Mouse (Mus musculus): ENCODE data around the gene Mical2. TPM values are rescaled to one million over a fixed set of nuclear protein-coding genes. Genes with fewer than 3 reads are reported as not detected.

Gene Mical2
- polyA plus RNA-seq, 1 experiment from 2014 or later = 2.5 TPM

DNA sequence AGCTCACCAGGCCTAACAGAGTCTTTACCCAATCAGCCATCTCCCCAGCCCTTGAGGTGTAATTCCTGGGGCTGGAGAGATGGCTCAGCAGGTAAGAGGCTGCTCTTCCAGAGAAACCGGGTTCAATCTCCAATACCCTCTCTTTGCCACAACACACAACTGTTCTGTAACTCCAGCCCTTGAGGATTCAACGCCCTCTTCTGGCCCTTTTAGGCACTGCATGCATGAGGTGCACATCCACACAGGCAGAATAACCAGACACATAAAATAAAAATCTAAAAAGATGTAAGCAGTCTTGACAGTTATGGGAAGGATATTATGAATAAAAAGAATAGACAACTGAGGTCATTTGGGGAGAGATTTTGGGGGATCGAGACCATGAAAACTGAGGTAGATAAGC is 9.8 kb upstream of the Mical2 start:
- H3K9me3 ChIP-seq (replicated peaks; ENCODE audit: control insufficient read depth, low read length) = no peaks in the 10 kb centered on the region
- no peak overlapping the region for H3K4me3 ChIP-seq (ENCODE audit: low read depth, low read length)
- 78% methylated on average over 3 of the region's 3 CpGs for WGBS
- no peaks in the 10 kb centered on the region for H3K36me3 ChIP-seq (replicated peaks; ENCODE audit: control insufficient read depth, insufficient read depth, low read depth, low read length)
- H3K27ac ChIP-seq (replicated peaks; ENCODE audit: low read depth, low read length) = no peak overlapping the region
- DNase-seq (ENCODE audit: low spot score) (no peak), ATAC-seq (replicated peaks; ENCODE audit: insufficient number of reproducible peaks, low FRiP score, low TSS enrichment, low read depth) (no peak)
- no peaks in the 10 kb centered on the region for H3K4me1 ChIP-seq (ENCODE audit: control insufficient read depth, insufficient read depth, low read length)
- H3K27me3 ChIP-seq (ENCODE audit: control insufficient read depth, insufficient read depth, low read length) = no peaks in the 10 kb centered on the region
- H3K9ac ChIP-seq (replicated peaks; ENCODE audit: low read length) = no peak overlapping the region
- no peak overlapping the region for H3K4me2 ChIP-seq (ENCODE audit: low read depth, low read length)

GRCm38 (mm10) chr7:112216720-112217119 is 8.9 kb upstream of the Mical2 start:
- 64% methylated on average over 5 of the region's 5 CpGs for WGBS
- no peaks in the 10 kb centered on the region for H3K9me3 ChIP-seq (replicated peaks; ENCODE audit: control insufficient read depth, low read length)
- H3K36me3 ChIP-seq (replicated peaks; ENCODE audit: control insufficient read depth, insufficient read depth, low read depth, low read length) = no peaks in the 10 kb centered on the region
- H3K4me1 ChIP-seq (ENCODE audit: control insufficient read depth, insufficient read depth, low read length) = no peaks in the 10 kb centered on the region
- no peak overlapping the region for H3K27ac ChIP-seq (replicated peaks; ENCODE audit: low read depth, low read length)
- H3K9ac ChIP-seq (replicated peaks; ENCODE audit: low read length) = no peak overlapping the region
- ATAC-seq (replicated peaks; ENCODE audit: insufficient number of reproducible peaks, low FRiP score, low TSS enrichment, low read depth) (no peak), DNase-seq (ENCODE audit: low spot score) (no peak)
- no peak overlapping the region for H3K4me3 ChIP-seq (ENCODE audit: low read depth, low read length)
- H3K27me3 ChIP-seq (ENCODE audit: control insufficient read depth, insufficient read depth, low read length) = no peaks in the 10 kb centered on the region
- no peak overlapping the region for H3K4me2 ChIP-seq (ENCODE audit: low read depth, low read length)

- Histone ChIP-seq H3K36me3 (replicated peaks; ENCODE audit: control insufficient read depth, insufficient read depth, low read depth, low read length) (no peaks in the 10 kb centered on the region), H3K27ac (replicated peaks; ENCODE audit: low read depth, low read length) (no peak overlapping the region), H3K27me3 (ENCODE audit: control insufficient read depth, insufficient read depth, low read length) (no peaks in the 10 kb centered on the region), H3K4me1 (ENCODE audit: control insufficient read depth, insufficient read depth, low read length) (no peaks in the 10 kb centered on the region), H3K9me3 (replicated peaks; ENCODE audit: control insufficient read depth, low read length) (no peaks in the 10 kb centered on the region), H3K4me2 (ENCODE audit: low read depth, low read length) (no peak overlapping the region), H3K9ac (replicated peaks; ENCODE audit: low read length) (no peak overlapping the region), H3K4me3 (ENCODE audit: low read depth, low read length) (no peak overlapping the region)
- 40% methylated on average over 6 of the region's 6 CpGs for WGBS
- DNase-seq (ENCODE audit: low spot score) = no peak
- no peak for ATAC-seq (replicated peaks; ENCODE audit: insufficient number of reproducible peaks, low FRiP score, low TSS enrichment, low read depth)
Observed at GRCm38 (mm10) chr7:112217208-112217607, 8.4 kb upstream of the Mical2 start.

DNA sequence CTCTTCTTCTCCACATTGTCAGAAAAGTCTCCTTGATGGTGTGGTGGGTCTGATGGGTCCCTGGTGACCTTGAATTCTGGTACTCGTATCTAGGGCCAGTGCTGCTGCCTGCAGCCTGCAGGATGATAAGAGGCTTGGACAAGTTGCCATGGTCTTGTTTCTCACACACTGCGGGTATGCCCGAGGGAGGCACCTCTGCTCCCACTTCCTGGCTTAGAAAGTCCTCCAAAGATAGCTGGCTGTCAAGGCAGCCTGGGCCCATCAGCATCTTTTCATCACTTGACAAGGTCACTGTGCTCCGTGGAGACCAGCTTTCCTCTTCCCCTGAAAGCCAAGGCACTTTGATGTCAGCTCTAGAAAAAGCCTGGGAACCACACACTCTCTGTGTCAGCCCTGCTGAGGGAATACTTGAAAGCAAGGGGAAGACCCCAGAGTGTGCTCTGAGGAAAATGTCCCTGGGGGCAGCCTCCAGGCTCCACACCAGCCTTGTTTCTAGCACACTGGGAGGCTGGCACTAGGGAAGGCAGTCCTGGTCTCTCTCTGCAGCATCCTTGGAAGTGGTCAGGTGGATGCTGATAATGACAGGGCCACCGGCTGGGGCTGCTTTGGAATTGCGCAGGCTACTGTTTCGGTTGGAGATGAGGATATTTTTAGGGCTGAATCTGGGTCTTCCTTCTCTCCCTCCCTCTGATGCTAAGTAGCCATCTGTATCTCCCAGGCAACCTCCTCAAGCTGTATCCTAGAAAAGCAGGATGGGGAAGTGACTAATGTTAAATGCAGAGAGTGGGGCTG is 2.7 kb upstream of the Mical2 start:
- Histone ChIP-seq H3K9ac (replicated peaks; ENCODE audit: low read length) (no peak overlapping the region), H3K27ac (replicated peaks; ENCODE audit: low read depth, low read length) (no peak overlapping the region), H3K4me2 (ENCODE audit: low read depth, low read length) (no peak overlapping the region), H3K4me3 (ENCODE audit: low read depth, low read length) (no peak overlapping the region), H3K4me1 (ENCODE audit: control insufficient read depth, insufficient read depth, low read length) (peaks cover 3% of the 10 kb centered on the region; the same call in 1 of the 2 replicates), H3K27me3 (ENCODE audit: control insufficient read depth, insufficient read depth, low read length) (peaks cover 18% of the 10 kb centered on the region), H3K36me3 (replicated peaks; ENCODE audit: control insufficient read depth, insufficient read depth, low read depth, low read length) (no peaks in the 10 kb centered on the region), H3K9me3 (replicated peaks; ENCODE audit: control insufficient read depth, low read length) (no peaks in the 10 kb centered on the region)
- ATAC-seq (replicated peaks; ENCODE audit: insufficient number of reproducible peaks, low FRiP score, low TSS enrichment, low read depth) = no peak
- 66% methylated on average over 7 of the region's 7 CpGs for WGBS
- no peak for DNase-seq (ENCODE audit: low spot score)

GRCm38 (mm10) chr7:112224854-112225253 is 802 bp upstream of the Mical2 start:
- Histone ChIP-seq H3K9ac (replicated peaks; ENCODE audit: low read length) (no peak overlapping the region), H3K27ac (replicated peaks; ENCODE audit: low read depth, low read length) (no peak overlapping the region), H3K27me3 (ENCODE audit: control insufficient read depth, insufficient read depth, low read length) (peaks cover 18% of the 10 kb centered on the region), H3K36me3 (replicated peaks; ENCODE audit: control insufficient read depth, insufficient read depth, low read depth, low read length) (no peaks in the 10 kb centered on the region), H3K4me2 (ENCODE audit: low read depth, low read length) (no peak overlapping the region), H3K9me3 (replicated peaks; ENCODE audit: control insufficient read depth, low read length) (no peaks in the 10 kb centered on the region), H3K4me3 (ENCODE audit: low read depth, low read length) (no peak overlapping the region), H3K4me1 (ENCODE audit: control insufficient read depth, insufficient read depth, low read length) (peaks cover 3% of the 10 kb centered on the region; the same call in 1 of the 2 replicates)
- DNase-seq (ENCODE audit: low spot score) (no peak), ATAC-seq (replicated peaks; ENCODE audit: insufficient number of reproducible peaks, low FRiP score, low TSS enrichment, low read depth) (no peak)
- WGBS = 66% methylated on average over 12 of the region's 12 CpGs

DNA sequence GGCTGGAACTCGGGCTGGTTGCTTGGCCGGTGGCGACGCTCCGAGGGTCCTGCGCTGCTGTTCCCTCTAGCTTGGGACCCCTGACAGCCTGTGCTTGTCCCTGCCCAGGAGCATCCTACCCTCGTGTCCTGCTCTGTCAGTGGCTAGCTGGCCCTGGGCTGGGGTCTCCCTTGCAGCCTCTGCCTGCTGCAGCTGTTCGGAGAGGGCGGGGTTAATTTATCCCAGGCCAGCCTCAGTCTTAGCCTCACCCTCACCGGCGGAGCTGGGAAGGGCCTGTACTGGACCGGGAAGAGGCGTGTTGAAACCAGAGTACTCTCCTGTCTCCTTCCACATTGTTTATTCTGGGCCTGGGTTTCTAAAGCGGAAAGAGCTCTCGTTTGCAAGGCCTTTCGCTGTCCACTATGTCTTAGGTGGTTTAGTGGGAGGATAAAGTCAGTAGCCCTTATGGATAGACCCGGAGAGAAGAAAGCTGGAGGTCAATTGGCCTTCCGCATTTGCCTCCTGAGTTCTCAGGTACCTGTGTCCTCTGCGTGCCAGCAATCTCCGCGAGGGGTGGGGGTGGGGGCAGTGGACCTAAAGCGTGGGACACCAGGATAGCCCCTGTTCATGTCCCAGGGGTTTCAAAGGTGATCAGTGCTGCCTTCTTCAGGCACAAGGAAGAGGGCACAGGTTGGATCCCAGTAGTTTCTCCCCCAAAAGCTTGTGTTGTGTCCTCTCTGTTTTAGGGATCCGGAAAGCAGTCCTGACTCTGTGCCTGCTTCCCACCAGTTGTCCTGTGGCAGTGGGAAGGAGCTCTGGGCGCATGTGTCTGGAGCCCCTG is 1.0 kb downstream of the Mical2 start:
- Histone ChIP-seq H3K9ac (replicated peaks; ENCODE audit: low read length) (no peak overlapping the region), H3K36me3 (replicated peaks; ENCODE audit: control insufficient read depth, insufficient read depth, low read depth, low read length) (no peaks in the 10 kb centered on the region), H3K4me2 (ENCODE audit: low read depth, low read length) (peak overlapping the region; percentile 97), H3K27me3 (ENCODE audit: control insufficient read depth, insufficient read depth, low read length) (peaks cover 18% of the 10 kb centered on the region), H3K4me1 (ENCODE audit: control insufficient read depth, insufficient read depth, low read length) (peaks cover 3% of the 10 kb centered on the region; the same call in 1 of the 2 replicates), H3K9me3 (replicated peaks; ENCODE audit: control insufficient read depth, low read length) (no peaks in the 10 kb centered on the region), H3K4me3 (ENCODE audit: low read depth, low read length) (peak overlapping the region; percentile 39), H3K27ac (replicated peaks; ENCODE audit: low read depth, low read length) (no peak overlapping the region)
- ATAC-seq (replicated peaks; ENCODE audit: insufficient number of reproducible peaks, low FRiP score, low TSS enrichment, low read depth) = 0 out of 2 replicates have a peak, but pooled peaks have one; percentile 53
- DNase-seq (ENCODE audit: low spot score) = peak; percentile 64
- WGBS = 3% methylated on average over 24 of the region's 24 CpGs

- no peaks in the 10 kb centered on the region for H3K36me3 ChIP-seq (replicated peaks; ENCODE audit: control insufficient read depth, insufficient read depth, low read depth, low read length)
- no peak overlapping the region for H3K9ac ChIP-seq (replicated peaks; ENCODE audit: low read length)
- H3K4me2 ChIP-seq (ENCODE audit: low read depth, low read length) = no peak overlapping the region
- ATAC-seq (replicated peaks; ENCODE audit: insufficient number of reproducible peaks, low FRiP score, low TSS enrichment, low read depth) (no peak), DNase-seq (ENCODE audit: low spot score) (no peak)
- peaks cover 3% of the 10 kb centered on the region; the same call in 1 of the 2 replicates for H3K4me1 ChIP-seq (ENCODE audit: control insufficient read depth, insufficient read depth, low read length)
- WGBS = 17% methylated on average over 6 of the region's 6 CpGs
- H3K4me3 ChIP-seq (ENCODE audit: low read depth, low read length) = no peak overlapping the region
- H3K27ac ChIP-seq (replicated peaks; ENCODE audit: low read depth, low read length) = no peak overlapping the region
- H3K9me3 ChIP-seq (replicated peaks; ENCODE audit: control insufficient read depth, low read length) = no peaks in the 10 kb centered on the region
- peaks cover 18% of the 10 kb centered on the region for H3K27me3 ChIP-seq (ENCODE audit: control insufficient read depth, insufficient read depth, low read length)
Observed at GRCm38 (mm10) chr7:112227266-112227562, 1.6 kb downstream of the Mical2 start.

Data from embryonic facial prominence, embryonic 11.5 days (tissue).